Mouse (Mus musculus) liver, embryonic 14.5 days (tissue): ENCODE results near the gene Mid1.
"Not testable (repeated sequence)": the region's sequence is repeated elsewhere in the genome, so short reads cannot be mapped to it uniquely, and the experiment has no call there.

Experiments
- CTCF ChIP-seq: IDR thresholded peaks from 2 replicates; pipeline ENCODE4 v1.5.1; 2016; ENCODE audit warnings: antibody characterized with exemption, low read depth, control low read depth
- EP300 ChIP-seq: IDR thresholded peaks from 2 replicates; pipeline ENCODE4 v1.6.1; 2016; ENCODE audit warnings: antibody characterized with exemption, low read depth

DNA sequence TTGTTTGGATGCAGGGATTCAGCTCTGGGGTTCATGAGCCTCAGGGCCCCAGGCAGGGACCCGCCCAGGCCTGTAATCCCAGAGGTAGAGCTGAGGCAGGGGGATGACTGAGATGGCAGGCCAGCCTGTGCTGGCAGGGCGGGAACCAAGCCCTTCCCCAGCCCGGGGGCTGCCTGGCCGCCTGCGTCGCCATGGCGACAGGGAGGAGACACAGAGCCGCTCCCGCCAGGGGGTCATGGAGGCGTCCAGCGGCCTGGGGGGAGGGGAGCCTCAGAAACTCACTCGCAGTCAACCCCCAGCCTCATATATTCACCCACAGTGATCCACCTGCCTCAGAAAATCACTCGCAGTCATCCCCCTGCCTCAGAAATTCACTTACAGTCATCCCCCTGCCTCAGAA is 320.2 kb downstream of the Mid1 start:
- not testable (repeated sequence) for TF ChIP-seq CTCF, EP300
